Mouse (Mus musculus) layer of hippocampus, postnatal 14 days (tissue): ENCODE measurements around the gene Timm8a2. TPM values are rescaled to one million over a fixed set of nuclear protein-coding genes. Genes with fewer than 3 reads are reported as not detected.
A peak's percentile ranks its signal among the peaks of the same experiment; 100 is the strongest.
"Not testable (repeated sequence)": the region's sequence is repeated elsewhere in the genome, so short reads cannot be mapped to it uniquely, and the experiment has no call there.

Experiments used
- DNase-seq, 2 experiments: peaks; one replicate each; pipeline ENCODE4 v3.0.0; 2021 to 2022; ENCODE audit warnings: low spot score in 2 of 2, mixed read lengths in 1 of 2
- total RNA-seq, 2 experiments: library from RNA; stranded (reverse); gene quantifications; 2 replicates each; pipeline ENCODE4 v1.2.3; 2021

The Timm8a2 gene
- total RNA-seq, 2 experiments from 2014 or later = not detected

DNA sequence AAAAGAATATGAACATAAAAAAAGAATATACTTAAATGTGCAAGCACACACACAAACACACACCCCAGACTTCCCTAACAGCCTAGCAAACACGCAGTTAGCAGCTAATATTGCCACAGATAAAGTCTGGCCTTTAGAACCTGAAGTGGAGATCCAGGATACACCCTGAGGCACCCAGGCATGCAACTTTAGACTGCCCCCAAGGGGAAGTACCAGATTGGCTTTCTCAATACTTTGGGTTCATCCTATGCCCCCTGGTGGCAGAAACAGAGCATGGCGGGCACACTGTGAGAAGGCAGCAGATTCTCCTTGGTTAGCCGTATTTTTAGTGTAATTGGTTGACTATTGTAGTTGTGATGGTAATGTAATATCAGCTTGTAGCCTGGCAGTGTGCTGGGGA lies 26.2 kb downstream of the Timm8a2 start:
- peak; percentile 79 to 84 for DNase-seq

DNA sequence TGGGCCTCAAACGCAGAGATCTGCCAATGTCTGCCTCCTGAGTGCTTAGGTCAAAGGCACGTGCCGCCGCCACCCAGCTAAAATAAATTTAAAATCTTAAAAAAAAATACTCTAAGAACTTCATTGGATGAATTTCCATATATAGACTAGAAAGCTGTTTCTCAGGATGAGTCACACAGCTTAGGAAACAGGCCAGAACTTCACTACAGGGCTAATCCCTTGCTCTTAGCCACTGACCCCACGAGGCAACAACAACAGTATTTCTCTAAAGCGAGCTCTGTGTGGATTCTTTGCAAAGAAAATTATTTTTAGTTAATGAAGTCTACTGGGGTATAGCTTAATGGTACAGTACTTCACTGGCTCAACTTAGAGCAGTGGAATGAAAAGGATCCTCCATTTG lies 26.9 kb downstream of the Timm8a2 start:
- no peak for DNase-seq

DNA sequence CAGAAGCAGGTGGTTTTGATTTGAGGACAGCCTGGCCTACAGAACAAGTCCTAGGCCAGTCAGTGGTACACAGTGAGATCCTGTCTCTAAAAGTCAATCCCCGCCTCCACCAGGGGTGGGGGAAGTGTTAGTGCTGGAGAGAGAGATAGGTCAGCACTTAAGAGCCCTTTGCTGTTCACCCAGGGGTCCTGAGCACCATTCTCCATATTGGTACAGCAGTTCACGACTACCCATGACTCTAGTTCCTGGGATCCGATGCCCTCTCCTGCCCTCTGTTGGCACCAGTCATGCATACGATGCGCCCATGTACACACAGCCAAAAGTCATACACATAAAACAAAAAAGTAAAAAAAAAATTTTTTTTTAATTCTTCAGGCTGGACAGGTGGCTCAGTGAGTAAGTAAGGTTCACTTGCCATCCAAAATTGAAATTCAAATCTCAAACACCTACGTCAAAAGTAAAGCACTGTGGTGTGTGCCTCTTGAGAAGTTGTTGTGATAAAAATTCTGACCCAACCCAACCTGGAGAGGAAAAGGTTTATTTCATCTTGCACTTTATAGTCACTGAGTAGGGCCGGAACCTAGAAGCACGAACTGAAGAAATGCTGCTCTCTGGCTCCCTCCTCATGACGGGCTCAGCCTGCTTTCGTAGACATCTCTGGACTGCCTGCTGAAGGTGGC lies 28.1 kb downstream of the Timm8a2 start:
- no peak for DNase-seq

DNA sequence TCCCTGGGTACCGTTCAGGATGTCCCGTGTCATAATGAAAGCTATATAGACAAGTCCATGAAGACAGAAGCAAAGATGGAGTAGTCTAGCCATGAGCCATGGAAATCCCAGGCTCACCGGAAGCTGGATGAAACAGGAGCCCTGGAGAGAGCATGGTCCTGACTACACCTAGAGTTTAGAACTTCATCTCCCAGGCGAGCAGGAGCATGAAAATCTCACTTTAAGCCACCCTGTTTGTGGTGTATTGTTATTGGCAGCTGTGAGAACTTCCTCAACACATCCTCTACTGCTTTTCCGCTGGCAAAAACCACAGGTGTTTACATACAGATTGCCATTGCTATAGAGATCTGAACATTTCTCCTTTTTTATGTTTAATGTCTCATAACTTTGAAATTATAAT lies 29.1 kb downstream of the Timm8a2 start:
- DNase-seq = no peak

DNA sequence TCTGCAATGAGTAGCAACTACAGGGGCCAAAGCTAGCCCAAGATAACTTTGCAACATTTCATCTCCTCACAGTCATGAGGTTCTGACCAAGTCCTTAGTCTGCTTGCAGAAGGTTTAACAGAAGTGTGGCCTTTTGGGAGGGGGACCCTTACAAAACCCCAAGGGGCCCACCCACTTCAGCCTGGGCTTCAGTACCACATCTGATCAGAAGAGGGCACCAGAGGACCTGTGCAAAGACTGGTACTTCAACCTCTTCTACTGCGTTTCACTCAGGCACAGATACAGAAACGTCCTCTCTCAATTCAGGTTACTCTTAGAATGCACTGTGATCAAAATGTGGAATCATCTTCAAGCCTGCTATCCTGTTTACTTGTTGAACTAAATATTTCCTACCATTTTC lies 30.0 kb downstream of the Timm8a2 start:
- DNase-seq = peak; percentile 64 to 65

DNA sequence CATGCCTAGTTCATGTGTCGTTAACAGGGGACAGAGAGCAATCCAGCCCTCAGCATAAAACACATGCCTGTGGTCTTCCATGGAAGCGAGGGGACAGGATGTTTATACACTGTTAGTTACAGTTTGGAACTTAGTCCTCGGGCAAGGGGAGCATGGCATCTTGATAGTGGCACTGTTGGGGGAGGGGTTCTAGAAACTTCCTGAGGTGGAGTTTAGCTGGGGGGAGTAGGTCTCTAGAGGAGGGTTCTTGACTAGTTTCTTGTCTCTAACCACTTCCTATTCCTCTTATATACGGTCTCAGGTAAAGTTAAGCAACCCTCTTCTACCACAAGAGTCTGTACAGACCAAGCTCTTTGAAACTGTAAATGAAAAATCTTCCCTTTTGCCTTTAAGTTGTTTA lies 31.8 kb downstream of the Timm8a2 start:
- DNase-seq = no peak

DNA sequence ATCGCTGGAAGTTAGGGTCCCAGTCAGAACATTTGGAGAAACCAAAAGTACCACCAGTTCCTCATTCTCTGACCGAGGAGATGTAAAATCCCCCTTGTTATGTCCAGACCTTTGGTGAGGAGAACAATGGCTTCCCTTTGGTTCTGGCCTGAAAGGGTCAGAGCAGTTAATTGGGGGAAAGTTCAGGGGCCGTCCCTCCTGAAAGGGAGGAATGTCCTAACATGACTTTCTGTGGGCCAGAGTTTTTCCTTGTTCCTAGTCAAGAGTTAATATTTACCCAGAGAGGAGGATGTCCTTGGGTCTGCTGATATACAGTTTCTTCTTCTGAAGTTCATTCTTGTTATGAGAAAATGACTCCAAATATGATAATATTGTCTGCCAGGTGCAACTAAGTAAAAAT lies 33.6 kb downstream of the Timm8a2 start:
- DNase-seq = not testable (repeated sequence)

DNA sequence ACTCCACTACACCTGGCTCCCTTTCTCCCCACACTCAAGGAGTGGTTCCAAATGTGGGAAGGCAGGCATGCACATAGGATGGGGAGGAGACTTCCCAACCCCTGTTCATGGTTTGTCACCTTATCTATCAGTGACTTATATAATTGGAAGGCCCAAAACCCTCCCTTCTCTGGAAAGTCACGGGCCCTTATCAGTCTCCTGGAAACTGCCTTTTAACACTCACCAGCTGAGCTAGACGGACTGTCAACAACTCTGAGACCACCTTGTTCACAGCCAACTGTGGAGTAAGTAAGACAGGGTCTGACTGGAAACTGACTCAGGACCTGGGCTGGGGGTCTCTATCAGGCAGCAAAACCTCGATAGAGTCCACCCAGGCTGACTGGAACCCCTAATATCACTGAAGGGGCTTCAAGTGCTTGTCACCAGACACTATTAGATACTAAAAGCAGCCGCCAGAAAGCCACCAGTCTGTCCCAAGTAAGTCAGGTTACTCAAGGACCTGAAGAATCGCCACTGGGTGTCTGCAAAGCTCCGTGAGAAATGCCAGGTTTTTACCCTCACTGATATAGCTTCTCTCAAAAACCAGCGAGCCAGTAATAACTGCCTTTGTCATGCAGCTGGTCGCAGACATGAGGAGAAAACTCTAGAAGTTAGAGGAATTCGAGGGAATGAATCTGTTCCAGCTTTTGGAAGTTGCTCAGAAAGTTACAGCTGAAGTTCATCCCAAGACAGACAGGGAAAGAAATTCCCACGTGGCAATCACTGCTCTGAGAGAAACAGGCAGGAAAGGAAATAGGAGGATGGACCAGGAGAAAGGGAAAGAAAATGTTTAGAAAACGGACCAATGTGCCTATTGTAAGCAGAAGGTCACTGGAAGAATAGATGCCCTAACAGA lies 34.6 kb downstream of the Timm8a2 start:
- no peak for DNase-seq

DNA sequence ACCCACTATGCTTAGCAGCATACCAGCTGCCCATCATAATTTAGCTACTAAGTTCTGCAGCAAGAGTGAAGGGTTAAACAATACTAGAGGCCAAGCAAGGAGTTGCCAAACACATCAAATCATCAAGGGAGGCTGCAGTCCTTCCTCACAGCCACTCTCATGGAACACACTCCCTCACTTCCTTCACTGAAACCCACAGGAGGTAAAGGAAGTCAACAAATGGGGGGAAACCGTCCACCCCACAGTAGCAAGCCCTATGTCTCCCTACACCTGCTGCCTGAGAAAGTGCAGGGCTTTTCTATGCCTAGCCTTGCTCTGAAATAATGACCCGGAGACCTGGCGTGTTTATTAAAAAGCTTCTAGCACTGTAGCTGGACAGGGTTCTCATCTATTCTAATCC lies 35.5 kb downstream of the Timm8a2 start:
- no peak for DNase-seq

DNA sequence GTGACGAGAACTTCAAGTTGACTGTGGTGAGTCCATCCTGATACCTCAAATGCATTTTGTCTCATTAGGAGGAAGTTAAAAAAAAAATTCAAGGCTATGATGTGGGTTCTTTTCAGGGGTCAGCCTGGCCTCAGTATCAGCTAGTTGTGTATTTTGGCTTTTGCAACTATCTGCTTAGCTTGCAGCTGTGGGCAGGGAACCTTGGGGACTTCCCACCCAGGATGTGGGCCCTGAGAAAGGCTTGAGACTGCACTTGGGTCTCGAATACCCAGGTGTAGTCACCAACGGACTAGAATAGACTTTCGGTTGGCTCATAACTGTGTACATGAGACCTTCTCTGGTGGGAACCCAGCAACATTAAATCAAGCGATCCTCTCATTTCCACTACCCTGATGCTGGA lies 38.9 kb downstream of the Timm8a2 start:
- no peak for DNase-seq

DNA sequence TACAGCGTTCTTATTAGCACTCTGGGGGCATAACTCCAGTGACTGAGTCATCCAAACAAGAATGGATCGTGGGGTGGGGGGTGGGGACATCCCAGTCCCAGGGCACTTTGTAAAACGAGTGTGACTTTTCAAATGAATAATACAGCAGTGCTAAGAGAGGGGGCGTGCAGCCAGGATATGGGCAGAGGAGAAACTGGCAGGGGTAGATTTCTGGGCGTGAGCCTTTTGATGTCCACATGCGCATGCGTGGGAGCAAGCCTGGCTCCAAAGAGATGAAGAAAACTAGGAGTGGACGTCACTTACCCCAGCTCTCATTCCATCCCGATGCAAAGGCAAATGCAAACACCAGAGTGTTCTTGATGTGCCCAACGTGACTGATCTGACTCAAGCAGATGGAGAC lies 39.9 kb downstream of the Timm8a2 start:
- DNase-seq = peak in 1 of 2 experiments; percentile 10

DNA sequence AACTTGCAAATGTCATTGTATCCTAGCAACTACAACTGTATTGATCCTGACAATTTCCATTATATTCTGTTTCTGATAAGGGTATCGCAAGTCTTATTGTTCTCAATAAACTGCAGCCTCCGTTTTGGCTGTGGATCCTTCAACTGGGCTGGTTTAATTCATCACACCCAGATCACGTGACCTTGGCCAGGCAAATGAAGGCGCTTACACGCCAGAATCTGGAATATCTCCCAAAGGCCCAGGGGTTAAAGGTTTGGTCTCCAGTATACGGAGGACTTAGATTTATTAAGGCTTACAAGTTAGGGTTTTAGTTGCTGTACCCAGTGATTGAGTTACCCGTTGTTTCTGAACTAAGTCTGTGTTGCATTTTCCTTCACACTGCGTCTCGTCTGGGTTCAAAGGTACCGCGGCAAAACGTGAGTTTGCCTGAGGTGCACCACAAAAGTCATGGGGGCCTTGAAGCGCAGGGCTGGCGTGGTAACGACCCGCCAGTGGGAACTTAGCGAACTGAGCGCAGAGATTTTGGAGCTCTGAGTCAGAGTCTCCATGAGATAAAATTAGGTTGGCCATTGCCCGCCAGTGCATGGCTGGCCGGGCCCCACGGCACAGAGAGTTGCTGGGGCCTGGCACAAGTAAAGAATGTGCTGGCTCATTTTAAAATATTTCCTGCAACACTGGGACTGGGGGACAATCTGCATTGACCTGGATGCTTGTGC lies 41.2 kb downstream of the Timm8a2 start:
- DNase-seq = no peak

DNA sequence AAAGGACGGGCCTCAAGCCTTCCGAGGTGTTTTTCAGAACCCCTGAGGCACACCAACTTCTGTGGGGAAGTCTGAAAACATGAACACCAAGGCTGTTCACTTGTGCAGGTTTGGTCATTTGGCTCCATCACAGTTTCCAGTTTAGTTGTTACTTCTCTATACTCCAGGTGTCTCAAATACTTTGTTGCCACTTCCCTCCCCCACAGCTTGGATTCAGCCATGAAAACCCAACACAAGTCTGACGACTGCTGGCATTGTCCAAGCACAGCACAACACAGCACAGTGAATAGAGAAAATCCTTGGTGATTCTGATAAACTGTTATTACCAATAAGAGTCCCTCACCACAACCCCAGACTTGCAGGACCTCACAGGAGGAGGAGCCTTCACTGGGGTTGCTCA lies 42.5 kb downstream of the Timm8a2 start:
- no peak for DNase-seq

DNA sequence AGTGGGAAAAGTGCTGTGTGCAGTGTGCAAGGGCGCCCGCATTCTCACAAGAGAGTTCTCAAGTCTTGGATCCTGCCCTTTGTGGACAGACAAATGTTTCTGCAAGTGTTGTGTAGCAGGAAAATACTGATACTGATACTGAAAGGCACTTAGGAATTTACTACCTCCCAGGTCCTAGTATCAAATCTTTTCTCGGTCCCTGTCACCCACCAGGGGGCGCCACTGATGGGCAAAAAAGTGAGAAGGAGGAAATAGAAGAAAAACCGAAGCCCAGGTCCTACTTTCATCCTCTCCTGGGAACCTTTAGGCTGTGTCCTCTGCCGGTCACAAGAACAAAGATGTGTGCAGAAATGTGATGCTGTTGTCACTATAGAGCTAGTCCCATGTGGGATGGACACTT lies 45.0 kb downstream of the Timm8a2 start:
- DNase-seq = peak in 1 of 2 experiments; percentile 25

DNA sequence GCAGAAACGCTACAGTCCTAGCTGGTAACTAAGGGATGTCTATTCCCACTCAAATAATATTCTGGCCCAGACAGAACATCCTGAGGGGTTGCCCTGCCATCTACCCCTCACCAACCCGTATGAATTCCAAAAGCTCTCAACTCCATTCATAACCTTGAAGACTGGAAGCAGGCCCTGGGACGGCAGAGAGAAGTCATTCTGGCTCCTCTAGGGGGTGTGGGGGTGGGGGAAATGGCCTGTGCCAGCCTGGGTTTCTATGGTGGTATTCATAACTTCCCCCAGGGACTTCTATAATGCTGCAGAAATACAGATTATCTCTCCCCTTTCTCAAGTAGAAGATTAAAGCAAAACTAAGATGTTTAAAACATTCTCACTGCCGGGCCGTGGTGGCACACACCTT lies 45.4 kb downstream of the Timm8a2 start:
- no peak for DNase-seq

DNA sequence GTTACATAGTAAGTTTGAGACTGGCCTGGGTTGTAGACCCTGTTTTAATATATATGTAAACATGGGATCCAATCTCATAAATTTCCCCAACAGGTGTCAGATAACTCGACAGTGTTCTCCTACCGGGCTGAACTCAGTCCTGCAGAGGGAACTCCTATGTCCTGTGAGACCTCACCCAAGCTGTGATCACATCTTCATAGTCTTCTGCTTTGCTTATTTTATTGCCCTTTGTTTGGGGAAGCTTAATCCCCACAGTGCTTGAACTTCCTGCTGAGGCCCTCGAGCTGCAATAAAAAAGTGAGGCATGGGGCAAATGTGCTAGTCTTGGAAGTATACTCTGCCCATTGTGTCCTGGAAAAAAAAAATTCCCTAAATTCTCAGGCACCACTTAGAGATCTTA lies 46.8 kb downstream of the Timm8a2 start:
- DNase-seq = no peak

DNA sequence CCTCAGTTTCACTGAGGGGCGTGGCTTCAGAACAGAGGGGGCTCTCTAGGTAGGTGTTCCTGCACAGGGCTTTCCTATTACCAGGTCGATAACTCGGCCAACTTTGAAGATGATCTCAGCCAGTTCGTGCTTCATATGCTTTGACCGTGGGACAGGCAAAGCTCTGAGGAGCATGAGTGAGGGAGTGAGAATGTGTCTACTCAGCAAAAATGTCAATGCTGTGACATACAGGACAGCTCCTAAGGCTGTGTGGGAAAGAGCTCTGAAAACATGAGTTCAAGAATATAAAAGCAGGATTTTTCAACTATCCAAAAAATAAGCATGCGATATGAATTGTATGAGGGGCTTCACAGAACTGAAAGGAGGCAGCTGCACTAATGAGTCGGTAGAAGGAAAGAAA lies 49.0 kb downstream of the Timm8a2 start:
- DNase-seq = no peak

DNA sequence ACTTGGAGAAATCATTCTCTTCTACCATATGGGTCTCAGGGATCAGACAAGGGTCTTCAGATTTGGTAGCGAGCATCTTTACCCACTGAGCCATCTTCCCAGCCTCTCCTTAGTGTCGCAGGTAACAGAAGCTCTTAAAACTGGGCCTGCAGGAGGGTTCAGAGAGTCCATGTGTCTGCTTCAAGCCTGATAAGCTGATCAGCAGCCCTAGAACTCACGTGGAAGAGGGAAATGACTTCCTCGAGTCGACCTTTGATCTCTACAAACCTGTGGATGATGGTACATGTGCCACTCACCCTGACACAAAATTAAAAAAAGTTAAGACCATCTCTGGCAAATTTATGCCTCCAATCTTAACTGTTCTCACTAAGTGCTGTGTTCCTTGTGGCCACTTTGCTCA lies 53.5 kb downstream of the Timm8a2 start:
- DNase-seq = no peak
